Mouse (Mus musculus) left cerebral cortex, postnatal 10 days (tissue): ENCODE data around the gene Ablim2. TPM values are rescaled to one million over a fixed set of nuclear protein-coding genes. Genes with fewer than 3 reads are reported as not detected.

ENCODE experiments used
- DNase-seq, 2 experiments: peaks; one replicate each; pipeline ENCODE4 v3.0.0; 2021 to 2022; ENCODE audit warnings: low spot score in 2 of 2, mixed read lengths in 1 of 2; ENCODE audit errors: extremely low spot score in 1 of 2
- intact Hi-C: fragments of 180-260 bp; cut with DNase I; formaldehyde crosslinking; loops from one replicate; pipeline ENCODE4 v1.15.1; 2025
- total RNA-seq, 2 experiments: library from RNA; stranded (reverse); gene quantifications; 2 replicates each; pipeline ENCODE4 v1.2.3; 2021

Ablim2 gene
- 10 to 100 TPM; 73.1 to 80.7 TPM for total RNA-seq

- intact Hi-C loops = no loop called here
- peak; percentile 94 to 95 for DNase-seq
Observed at GRCm38 (mm10) chr5:35757639-35758001, at the start of gene Ablim2. Ablim2 (plus strand) TSS chr5:35757880.

- intact Hi-C loops = loop anchor here (5.0 kb wide), 1 partner anchor 188 kb away; no protein-coding TSS in a partner anchor
Observed at GRCm38 (mm10) chr5:35710481-35710880, 47.2 kb upstream of the Ablim2 start.

GRCm38 (mm10) chr5:35710931-35711330 is 46.7 kb upstream of the Ablim2 start:
- intact Hi-C loops = loop anchor here (5.0 kb wide), 1 partner anchor 189 kb away; no protein-coding TSS in a partner anchor
- DNase-seq = no peak

More at GRCm38 (mm10) chr5:35710481-35710880, 47.2 kb upstream of the Ablim2 start:
- DNase-seq = no peak

GRCm38 (mm10) chr5:35712517-35712916 is 45.2 kb upstream of the Ablim2 start:
- no peak for DNase-seq
- intact Hi-C loops = loop anchor here (5.0 kb wide), 1 partner anchor 190 kb away; no protein-coding TSS in a partner anchor

GRCm38 (mm10) chr5:35713649-35714354 is 43.9 kb upstream of the Ablim2 start:
- DNase-seq = peak; percentile 63 to 80
- intact Hi-C loops = loop anchor here (2.0 to 5.0 kb wide), 2 partner anchors 119 to 192 kb away; no protein-coding TSS in a partner anchor

- no peak for DNase-seq
- intact Hi-C loops = no loop called here
Observed at GRCm38 (mm10) chr5:35717455-35717854, 40.2 kb upstream of the Ablim2 start.

GRCm38 (mm10) chr5:35717946-35718345 is 39.7 kb upstream of the Ablim2 start:
- peak in 1 of 2 experiments; percentile 69 for DNase-seq
- intact Hi-C loops = no loop called here

GRCm38 (mm10) chr5:35718817-35719216 is 38.9 kb upstream of the Ablim2 start:
- DNase-seq = no peak
- intact Hi-C loops = no loop called here

- intact Hi-C loops = no loop called here
- no peak for DNase-seq
Observed at GRCm38 (mm10) chr5:35719343-35719742, 38.3 kb upstream of the Ablim2 start.

- peak in 1 of 2 experiments; percentile 57 for DNase-seq
- intact Hi-C loops = no loop called here
Observed at GRCm38 (mm10) chr5:35719880-35720279, 37.8 kb upstream of the Ablim2 start.

- intact Hi-C loops = no loop called here
- DNase-seq = no peak
Observed at GRCm38 (mm10) chr5:35721933-35722332, 35.7 kb upstream of the Ablim2 start.

GRCm38 (mm10) chr5:35722654-35723053 is 35.0 kb upstream of the Ablim2 start:
- intact Hi-C loops = no loop called here
- no peak for DNase-seq

GRCm38 (mm10) chr5:35723900-35724299 is 33.8 kb upstream of the Ablim2 start:
- intact Hi-C loops = no loop called here

GRCm38 (mm10) chr5:35725840-35726239 is 31.8 kb upstream of the Ablim2 start:
- intact Hi-C loops = no loop called here
- no peak for DNase-seq

More at GRCm38 (mm10) chr5:35723900-35724299, 33.8 kb upstream of the Ablim2 start:
- no peak for DNase-seq

GRCm38 (mm10) chr5:35727447-35727846 is 30.2 kb upstream of the Ablim2 start:
- intact Hi-C loops = no loop called here

GRCm38 (mm10) chr5:35728344-35728956 is 29.2 kb upstream of the Ablim2 start:
- intact Hi-C loops = no loop called here

More at GRCm38 (mm10) chr5:35727447-35727846, 30.2 kb upstream of the Ablim2 start:
- DNase-seq = no peak

GRCm38 (mm10) chr5:35728957-35729460 is 28.7 kb upstream of the Ablim2 start:
- peak; percentile 43 to 89 for DNase-seq
- intact Hi-C loops = no loop called here

More at GRCm38 (mm10) chr5:35728344-35728956, 29.2 kb upstream of the Ablim2 start:
- no peak for DNase-seq

GRCm38 (mm10) chr5:35729844-35730243 is 27.8 kb upstream of the Ablim2 start:
- intact Hi-C loops = no loop called here
- DNase-seq = peak; percentile 12 to 88

- intact Hi-C loops = no loop called here
- DNase-seq = no peak
Observed at GRCm38 (mm10) chr5:35730552-35730951, 27.1 kb upstream of the Ablim2 start.

- intact Hi-C loops = no loop called here
- no peak for DNase-seq
Observed at GRCm38 (mm10) chr5:35731006-35731405, 26.7 kb upstream of the Ablim2 start.
